Mouse (Mus musculus) small intestine, adult 2 months (tissue): ENCODE measurements at regions not wholly inside any gene's neighbourhood (a gene's known extent, or its start where the extent isn't known, plus 50 kb on each side); places are given as distances from the start of the nearest gene placed in this dataset.

Experiments used
- CTCF ChIP-seq: fragments of 200-500 bp; IDR thresholded peaks from 2 replicates; pipeline ENCODE4 v1.5.1; 2012; ENCODE audit warnings: low read depth, mild to moderate bottlenecking, control low read depth, inconsistent platforms, low read length, moderate library complexity, mixed read lengths; ENCODE audit not compliant: insufficient replicate concordance, insufficient read length; ENCODE audit errors: extremely low read depth
- POLR2A ChIP-seq: fragments of 200-500 bp; IDR thresholded peaks from 2 replicates; pipeline ENCODE4 v1.6.1; 2012; ENCODE audit warnings: low read depth, mild to moderate bottlenecking, control low read depth, inconsistent platforms, low read length, moderate library complexity

DNA sequence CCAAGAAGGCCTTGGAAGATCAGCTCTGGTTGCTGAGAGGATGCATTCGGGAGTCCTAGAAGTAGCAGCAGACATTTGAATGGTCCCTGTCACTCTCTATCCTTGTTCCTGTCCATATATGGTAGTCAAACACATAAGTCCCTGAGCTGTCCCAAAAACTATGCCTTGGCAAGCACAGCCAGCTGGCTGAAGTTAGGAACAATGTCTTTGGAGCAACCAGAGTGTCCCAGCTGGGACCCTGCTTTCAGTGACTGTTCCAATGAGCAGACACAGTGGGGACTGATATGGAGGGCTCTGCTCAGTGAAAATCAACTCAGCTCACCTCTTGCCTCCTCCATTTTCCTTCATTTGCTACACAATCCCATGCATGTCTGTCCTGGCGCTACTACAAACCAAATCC is 580.0 kb downstream of the Tns3 start:
- TF ChIP-seq CTCF: no peak
- no peak for TF ChIP-seq POLR2A
